Mouse (Mus musculus) left cerebral cortex, postnatal 4 days (tissue): ENCODE data around the gene Cotl1. TPM values are rescaled to one million over a fixed set of nuclear protein-coding genes. Genes with fewer than 3 reads are reported as not detected.

Experiments
- DNase-seq: peaks from one replicate; pipeline ENCODE4 v3.0.0-alpha.2; 2022
- intact Hi-C: fragments of 180-260 bp; cut with DNase I; formaldehyde crosslinking; loops from one replicate; pipeline ENCODE4 v1.15.1; 2025
- total RNA-seq, 2 experiments: library from RNA; stranded (reverse); gene quantifications; 2 replicates each; pipeline ENCODE4 v1.2.3; 2021

The Cotl1 gene
- total RNA-seq, 2 experiments from 2014 or later = 208 to 215 TPM

- intact Hi-C loops = no loop called here
- peak; percentile 78 for DNase-seq
Observed at GRCm38 (mm10) chr8:119791804-119792704, 48.3 kb downstream of the Cotl1 start.

GRCm38 (mm10) chr8:119789581-119789980 lies 50.8 kb downstream of the Cotl1 start:
- DNase-seq = no peak
- intact Hi-C loops = loop anchor here (10.0 kb wide), 1 partner anchor 135 kb away; no protein-coding TSS in a partner anchor

DNA sequence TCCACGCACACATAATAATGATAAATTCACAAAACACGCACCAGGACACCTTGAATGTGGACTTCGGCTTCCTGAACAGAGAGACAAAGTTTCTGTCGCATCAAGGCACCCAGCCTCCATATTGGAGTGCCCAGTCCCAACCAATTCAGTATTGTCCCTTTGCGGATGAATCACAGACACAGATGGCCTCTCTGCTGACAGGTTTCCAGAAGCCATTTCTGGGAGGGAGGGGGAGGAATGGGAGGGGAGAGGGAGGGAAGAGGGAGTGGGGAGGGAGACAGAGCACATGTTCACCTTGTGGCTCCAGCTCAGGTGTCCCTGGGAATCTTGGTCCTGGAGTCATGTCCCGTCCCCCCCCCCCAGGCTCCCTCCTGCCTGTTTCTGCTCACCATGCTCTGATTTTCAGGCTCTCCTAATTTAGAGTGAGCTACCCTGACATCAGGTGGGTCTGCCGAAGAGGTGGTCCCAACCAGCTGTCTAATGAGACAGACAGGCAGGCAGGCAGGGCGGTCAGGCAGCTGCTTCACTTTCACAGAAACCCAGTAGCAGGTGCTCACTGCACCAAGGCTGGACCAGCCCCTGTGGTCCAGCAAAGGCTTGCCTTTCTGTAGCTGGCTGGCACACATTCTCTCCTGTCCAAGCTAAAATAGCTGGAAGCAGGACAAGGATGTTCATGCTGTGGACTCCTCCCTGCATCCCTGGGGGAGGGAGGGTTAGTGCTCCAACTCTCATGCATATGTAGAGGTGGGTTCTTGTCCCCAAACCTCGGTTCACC lies 51.5 kb downstream of the Cotl1 start:
- intact Hi-C loops = loop anchor here (10.0 kb wide), 1 partner anchor 136 kb away; no protein-coding TSS in a partner anchor
- DNase-seq = peak; percentile 63

GRCm38 (mm10) chr8:119787341-119787740 lies 53.0 kb downstream of the Cotl1 start:
- no peak for DNase-seq
- intact Hi-C loops = loop anchor here (10.0 kb wide), 1 partner anchor 137 kb away; no protein-coding TSS in a partner anchor

DNA sequence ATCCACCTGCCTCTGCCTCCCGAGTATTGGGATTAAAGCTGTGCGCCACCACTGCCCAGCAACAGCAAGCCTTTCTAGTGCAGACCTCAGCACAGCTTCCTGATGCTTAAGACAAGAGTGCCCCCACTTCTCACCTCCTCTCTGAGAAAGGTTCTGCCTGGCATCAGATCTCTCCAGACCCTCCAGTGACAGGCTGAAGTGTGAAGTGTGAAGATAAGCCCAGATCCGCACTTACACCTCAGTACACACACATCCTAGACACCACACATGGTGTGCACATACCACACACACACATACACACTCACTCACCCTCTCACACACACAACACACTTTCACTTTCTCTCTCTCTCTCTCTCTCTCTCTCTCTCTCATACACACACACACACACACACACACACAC lies 53.5 kb downstream of the Cotl1 start:
- intact Hi-C loops = loop anchor here (10.0 kb wide), 1 partner anchor 138 kb away; no protein-coding TSS in a partner anchor
- no peak for DNase-seq

DNA sequence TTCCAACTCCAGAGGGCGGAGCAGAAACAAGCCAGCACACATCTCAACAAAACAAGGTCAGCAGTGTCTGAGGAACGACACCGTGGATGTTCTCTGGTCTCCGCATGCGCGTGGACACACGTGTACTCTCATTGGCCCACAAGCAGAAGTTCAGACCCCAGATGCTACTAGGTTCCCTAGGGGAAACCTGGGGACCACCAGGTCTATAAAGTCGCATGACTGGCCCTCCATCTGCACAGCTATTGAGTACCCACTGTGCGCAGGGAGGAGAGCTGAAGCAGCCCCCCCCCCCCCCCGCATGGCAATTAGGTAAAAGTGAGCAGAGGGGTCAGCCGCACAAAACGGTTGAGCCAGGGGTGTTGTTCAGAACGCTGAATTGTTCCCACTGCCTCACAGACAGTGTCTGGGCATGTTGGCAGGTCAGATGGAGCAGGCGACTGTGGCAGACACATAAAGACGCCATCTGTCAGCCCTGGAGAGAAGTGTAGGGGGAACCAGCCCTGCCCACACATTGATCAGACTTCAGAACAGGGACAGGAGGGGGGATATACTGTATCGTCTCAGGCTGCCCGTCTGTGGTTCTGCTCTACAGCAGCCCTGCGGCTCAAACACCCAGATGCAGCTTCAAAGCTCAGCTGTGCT lies 54.5 kb downstream of the Cotl1 start:
- intact Hi-C loops = loop anchor here (10.0 kb wide), 1 partner anchor 139 kb away; no protein-coding TSS in a partner anchor
- DNase-seq = peak; percentile 64

- intact Hi-C loops = loop anchor here (5.0 to 10.0 kb wide), 3 partner anchors 58 to 293 kb away; partner anchors contain the start of gene Cotl1
- no peak for DNase-seq
Observed at GRCm38 (mm10) chr8:119784676-119785075, 55.7 kb downstream of the Cotl1 start.

GRCm38 (mm10) chr8:119784141-119784574 lies 56.2 kb downstream of the Cotl1 start:
- intact Hi-C loops = loop anchor here (5.0 to 10.0 kb wide), 3 partner anchors 58 to 293 kb away; partner anchors contain the start of gene Cotl1
- no peak for DNase-seq

DNA sequence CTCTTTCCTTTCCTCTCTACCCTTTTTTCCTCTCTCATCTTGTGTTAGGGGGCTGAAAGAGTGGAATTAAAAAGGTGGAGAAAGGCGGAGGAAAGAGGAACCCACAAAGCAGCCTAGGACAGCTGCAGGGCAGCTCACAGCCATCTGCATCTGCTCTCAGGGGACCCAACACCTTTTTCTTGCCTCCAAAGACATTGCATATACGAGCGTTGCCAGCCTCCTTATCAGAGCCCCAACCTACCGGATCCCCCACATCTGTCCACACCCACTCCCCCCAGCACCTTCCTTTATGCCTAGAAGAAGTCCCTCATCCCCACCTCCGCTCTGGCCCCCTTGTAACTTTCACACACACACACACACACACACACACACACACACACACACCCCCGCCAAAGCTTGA lies 56.8 kb downstream of the Cotl1 start:
- intact Hi-C loops = loop anchor here (5.0 to 10.0 kb wide), 3 partner anchors 59 to 294 kb away; partner anchors contain the start of gene Cotl1
- no peak for DNase-seq

DNA sequence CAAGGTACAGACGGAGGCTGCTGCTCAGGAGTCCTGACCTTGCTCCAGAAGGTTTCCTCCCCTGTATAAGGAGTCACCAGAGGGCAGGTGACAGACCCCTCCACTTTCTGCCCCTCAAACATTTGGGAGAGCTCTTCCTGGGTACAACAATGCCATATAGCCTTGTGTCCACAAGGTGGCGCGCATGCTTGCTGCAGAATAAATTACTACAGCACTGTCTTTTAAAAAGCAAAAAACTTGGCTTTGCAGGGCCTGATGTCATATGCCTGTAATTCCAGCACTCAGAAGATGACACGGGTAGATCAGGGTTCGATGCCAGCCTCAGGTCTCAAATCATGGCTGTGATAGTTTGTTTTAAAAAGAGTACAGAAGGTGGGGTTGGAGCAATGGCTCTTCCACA lies 57.6 kb downstream of the Cotl1 start:
- intact Hi-C loops = loop anchor here (5.0 to 10.0 kb wide), 3 partner anchors 60 to 295 kb away; partner anchors contain the start of gene Cotl1
- DNase-seq = peak; percentile 85

GRCm38 (mm10) chr8:119781086-119781840 lies 59.1 kb downstream of the Cotl1 start:
- intact Hi-C loops = loop anchor here (5.0 to 10.0 kb wide), 3 partner anchors 61 to 296 kb away; partner anchors contain the start of gene Cotl1
- DNase-seq = no peak

DNA sequence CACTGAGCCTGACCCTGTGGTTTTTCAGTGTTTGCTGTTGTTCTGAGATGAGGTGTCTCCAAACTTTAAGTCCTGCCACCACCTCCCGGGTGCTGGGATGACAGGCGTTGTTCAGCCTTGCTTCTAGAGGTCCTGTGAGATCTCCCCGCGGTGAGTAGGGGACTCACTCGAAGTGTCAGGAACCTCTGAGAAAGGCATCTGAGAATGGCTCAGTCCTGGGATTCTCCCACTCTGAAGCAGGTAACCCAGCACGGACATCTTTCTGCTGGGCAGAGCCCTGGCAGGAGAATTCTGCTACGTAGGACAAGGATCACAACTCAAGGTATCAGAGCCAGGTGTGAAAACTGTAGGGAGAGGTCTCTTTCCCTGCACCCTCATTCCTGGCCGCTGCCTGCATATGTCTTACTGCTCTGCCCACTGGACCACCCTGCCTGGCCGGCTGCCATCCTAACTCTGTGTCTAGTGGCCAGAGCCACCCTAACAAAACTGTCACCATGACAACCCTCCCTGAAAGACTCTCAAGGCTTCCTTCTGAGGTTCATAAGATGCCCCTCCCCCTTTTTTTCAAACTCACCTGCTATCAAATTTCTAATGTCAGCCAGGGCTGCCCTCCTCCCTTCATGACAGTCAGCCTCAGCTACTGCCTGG lies 59.8 kb downstream of the Cotl1 start:
- intact Hi-C loops = loop anchor here (5.0 to 10.0 kb wide), 3 partner anchors 62 to 297 kb away; partner anchors contain the start of gene Cotl1
- no peak for DNase-seq

DNA sequence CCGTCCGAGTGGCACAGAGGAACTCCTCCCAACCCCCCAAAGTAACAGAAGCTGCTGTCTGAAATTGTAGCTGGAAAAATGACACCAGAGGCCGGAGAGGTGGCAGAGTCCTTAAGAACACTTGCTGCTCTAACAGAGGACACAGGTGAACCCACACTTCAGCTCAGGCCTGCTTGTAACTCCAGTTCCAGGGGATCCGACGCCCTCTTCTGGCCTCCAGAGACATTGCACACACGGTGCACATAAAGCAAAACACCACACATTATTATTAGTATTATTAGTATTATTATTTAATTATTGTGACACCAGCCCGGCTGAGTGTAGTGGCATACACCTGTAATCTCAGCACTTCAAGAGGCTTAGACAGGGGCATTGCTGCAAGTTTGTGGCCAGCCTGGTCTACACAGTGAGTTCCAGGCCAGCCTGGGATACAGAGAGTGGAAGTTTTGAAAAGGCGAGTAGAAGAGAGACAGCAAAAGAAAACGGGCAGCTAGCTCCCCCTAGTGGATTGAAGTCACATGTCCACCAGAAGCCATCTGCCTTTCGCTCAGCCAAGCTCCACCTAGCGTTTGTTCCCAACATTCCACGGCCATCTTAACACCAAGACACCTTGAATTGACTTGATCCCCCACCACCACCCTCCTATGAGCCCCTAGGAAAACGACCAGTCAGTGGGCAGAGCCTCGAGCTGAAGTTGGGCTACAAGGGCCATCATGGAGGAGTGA lies 61.2 kb downstream of the Cotl1 start:
- intact Hi-C loops = loop anchor here (5.0 to 10.0 kb wide), 2 partner anchors 92 to 344 kb away; partner anchors contain the start of gene Osgin1

DNA sequence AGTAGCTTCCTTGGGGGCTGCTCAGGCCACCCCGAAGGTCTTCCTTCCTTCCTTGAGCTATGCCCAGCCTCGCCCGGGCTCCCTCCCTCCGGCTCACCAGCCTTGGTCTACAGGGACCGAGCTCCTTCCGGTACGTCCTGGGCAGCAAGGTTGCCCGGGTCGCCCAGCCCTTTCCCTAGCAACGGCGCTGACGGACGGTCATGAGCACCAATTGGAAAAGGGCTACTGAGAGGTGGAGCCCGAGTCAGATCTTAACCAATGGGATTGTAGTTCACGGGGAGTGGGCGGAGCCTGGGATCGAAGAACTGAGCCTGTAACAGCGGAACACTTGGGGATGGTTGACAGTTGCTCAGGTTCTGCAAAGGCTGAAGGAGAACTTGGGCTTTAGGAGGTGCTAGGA lies 62.1 kb downstream of the Cotl1 start, which contains the start of gene Tldc1:
Tldc1 (minus strand) TSS at position 154 of the 400 bp plus-strand sequence.
- intact Hi-C loops = loop anchor here (5.0 to 10.0 kb wide), 2 partner anchors 91 to 343 kb away; partner anchors contain the start of gene Osgin1
- peak; percentile 99 for DNase-seq

More for the DNA sequence above, 61.2 kb downstream of the Cotl1 start:
- DNase-seq = peak; percentile 82

DNA sequence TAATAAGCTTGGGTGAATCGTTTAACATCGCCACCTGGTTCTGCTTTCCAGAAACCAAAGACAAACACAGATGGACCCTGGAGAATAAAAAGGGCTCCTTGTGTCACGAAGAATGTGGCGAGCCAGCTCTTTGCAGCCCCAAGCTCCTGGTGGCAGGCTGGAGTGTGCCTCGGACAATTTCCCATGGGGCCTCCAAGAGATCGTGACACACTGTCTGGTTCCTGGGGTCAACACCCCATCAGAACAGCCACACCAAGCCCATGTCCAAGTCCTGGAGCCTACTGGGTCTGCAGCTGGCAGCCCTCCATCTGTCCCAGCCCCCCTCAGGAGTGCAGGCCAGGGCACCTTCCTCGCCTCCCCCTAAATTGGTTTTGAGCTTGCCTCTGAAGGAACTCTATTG lies 62.6 kb downstream of the Cotl1 start:
- intact Hi-C loops = loop anchor here (5.0 to 10.0 kb wide), 2 partner anchors 90 to 343 kb away; partner anchors contain the start of gene Osgin1
- peak; percentile 43 for DNase-seq

DNA sequence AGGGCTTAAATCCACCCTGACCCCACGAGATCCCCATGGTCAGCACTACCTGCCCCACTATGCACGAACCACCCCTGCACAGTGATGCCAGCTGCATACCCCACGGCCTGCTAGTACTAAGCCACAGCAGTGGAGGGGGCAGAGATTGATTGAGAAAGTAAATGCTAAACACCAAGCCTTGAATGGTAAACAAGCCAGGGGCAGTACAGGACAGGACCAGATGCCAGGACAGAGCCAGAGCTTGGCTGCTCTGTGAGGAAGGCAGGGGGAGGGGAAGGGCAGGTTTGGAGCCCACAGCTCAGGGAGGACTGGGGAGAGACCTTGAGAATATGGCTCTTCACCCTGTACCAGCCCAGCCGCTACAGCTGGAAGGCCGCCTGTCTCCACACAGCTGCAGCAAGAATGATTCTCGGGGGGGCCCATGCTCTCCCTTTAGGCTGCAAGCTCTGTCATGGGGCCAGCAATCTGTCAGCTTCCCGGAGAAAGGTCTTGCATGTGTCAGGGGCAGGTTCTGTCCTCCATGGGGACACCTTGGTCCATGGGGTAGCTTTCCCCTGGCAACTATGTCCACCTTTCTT lies 63.6 kb downstream of the Cotl1 start:
- DNase-seq = no peak
- intact Hi-C loops = loop anchor here (5.0 to 10.0 kb wide), 2 partner anchors 89 to 342 kb away; partner anchors contain the start of gene Osgin1

GRCm38 (mm10) chr8:119765761-119766444 lies 74.4 kb downstream of the Cotl1 start:
- intact Hi-C loops = no loop called here
- no peak for DNase-seq
